Mouse (Mus musculus): ENCODE measurements at regions not wholly inside any gene's neighbourhood (a gene's known extent, or its start where the extent isn't known, plus 50 kb on each side); places are given as distances from the start of the nearest gene placed in this dataset.

DNA sequence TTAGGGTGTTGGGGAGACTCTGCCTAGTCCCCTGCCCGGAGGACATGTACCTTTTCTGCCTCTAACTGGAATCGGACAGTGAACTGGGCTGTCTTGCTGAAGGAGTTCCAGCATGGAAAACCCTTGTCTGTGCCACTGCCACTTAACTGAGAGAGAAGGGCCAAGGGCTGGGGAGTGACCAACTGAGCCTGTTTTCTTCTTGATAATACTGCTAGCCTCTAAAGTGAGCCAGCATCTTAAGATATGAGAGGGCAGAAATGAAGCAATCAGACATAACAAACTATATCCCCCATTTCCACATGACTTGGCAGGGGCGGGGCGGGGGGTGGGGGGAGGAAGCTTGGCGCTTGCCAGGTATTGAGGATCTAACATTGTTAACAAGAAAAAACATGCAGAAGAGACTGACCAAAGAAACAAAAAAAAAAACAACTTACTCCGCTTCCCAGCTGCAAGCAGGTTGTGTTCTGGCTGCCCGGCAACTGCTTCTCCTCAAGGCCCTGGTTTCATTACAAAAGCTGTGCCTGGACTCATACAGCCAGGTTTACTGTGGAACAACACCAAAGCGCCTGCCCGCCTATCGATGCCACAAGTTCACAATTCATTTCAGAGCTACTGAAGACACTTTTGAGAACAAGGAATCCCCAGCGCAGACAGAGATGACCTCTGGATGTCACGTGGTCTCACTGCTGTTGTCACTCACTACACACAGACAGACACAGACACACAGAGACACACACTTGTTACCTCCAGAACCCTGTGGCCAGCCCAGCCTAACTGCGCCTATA, 153.6 kb upstream of the Klf14 start:
- no peak for DNase-seq (ENCODE audit: low spot score)
- whole genome bisulfite sequencing = 84% methylated on average over 13 of the region's 13 CpGs
- no peak overlapping the region for H3K4me3 ChIP-seq (replicated peaks; ENCODE audit: low read length)
- H3K4me1 ChIP-seq (ENCODE audit: control insufficient read depth, insufficient read depth, low read length) = no peaks in the 10 kb centered on the region; the same call in 1 of the 2 replicates
- no peak for TF ChIP-seq POLR2A (IDR thresholded peaks at IDR 0.05; ENCODE audit: borderline replicate concordance, extremely low read depth, insufficient read depth, insufficient read length)
- H3K9ac ChIP-seq (ENCODE audit: low read depth, low read length, severe bottlenecking) = no peak overlapping the region
- no peak overlapping the region for H3K4me2 ChIP-seq (replicated peaks; ENCODE audit: low read depth, low read length, severe bottlenecking)
- H3K27ac ChIP-seq (replicated peaks; ENCODE audit: low read depth, low read length) = no peak overlapping the region
- no peak for ATAC-seq (ENCODE audit: low FRiP score, low read depth)
- peaks cover 8% of the 10 kb centered on the region; the same call in 1 of the 2 replicates for H3K9me3 ChIP-seq (ENCODE audit: control insufficient read depth, low read length)
- H3K36me3 ChIP-seq (ENCODE audit: control insufficient read depth, insufficient read depth, low read length) = no peaks in the 10 kb centered on the region
- no peaks in the 10 kb centered on the region for H3K27me3 ChIP-seq (ENCODE audit: control insufficient read depth, insufficient read depth, low read length)

DNA sequence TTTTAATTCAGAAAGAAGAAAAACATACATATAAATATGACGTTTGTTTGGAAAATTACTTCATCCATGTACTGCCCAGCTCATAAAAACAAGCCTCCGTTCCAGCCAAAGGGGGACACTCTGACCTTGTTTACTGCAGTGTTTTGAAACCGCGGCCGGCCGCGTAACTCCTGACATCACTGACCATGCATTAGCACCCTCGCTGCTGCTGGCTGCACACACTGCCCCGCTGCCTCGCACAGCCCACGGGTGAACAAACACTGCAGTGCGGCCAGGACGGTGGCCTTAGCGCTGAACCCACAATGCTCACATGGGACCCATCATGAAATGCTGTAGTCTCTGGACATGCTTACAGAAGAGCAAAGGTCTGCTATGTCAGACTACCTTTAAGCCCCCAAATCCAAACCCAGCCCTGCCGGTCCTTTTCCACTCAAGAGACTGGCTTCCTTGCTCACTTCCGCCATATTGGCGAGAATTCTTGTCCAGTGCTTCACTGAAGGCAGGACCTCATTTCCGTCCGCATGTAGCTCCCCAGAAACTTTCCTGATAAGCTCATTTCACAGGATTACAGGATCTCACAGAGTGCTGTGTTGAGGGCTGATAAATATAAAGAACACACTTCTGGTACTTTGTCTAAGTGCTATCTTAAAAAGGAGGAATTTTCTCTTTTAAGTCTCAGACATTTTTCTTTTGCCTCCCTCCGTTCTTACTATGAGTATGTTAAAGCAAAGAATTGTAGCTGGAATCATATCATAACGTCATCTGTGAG, 154.9 kb upstream of the Klf14 start:
- Histone ChIP-seq H3K9ac (ENCODE audit: low read depth, low read length, severe bottlenecking) (no peak overlapping the region), H3K4me1 (ENCODE audit: control insufficient read depth, insufficient read depth, low read length) (no peaks in the 10 kb centered on the region; the same call in 1 of the 2 replicates), H3K9me3 (ENCODE audit: control insufficient read depth, low read length) (peaks cover 8% of the 10 kb centered on the region; the same call in 1 of the 2 replicates), H3K36me3 (ENCODE audit: control insufficient read depth, insufficient read depth, low read length) (no peaks in the 10 kb centered on the region), H3K4me3 (replicated peaks; ENCODE audit: low read length) (no peak overlapping the region), H3K27me3 (ENCODE audit: control insufficient read depth, insufficient read depth, low read length) (no peaks in the 10 kb centered on the region), H3K4me2 (replicated peaks; ENCODE audit: low read depth, low read length, severe bottlenecking) (no peak overlapping the region), H3K27ac (replicated peaks; ENCODE audit: low read depth, low read length) (no peak overlapping the region)
- DNase-seq (ENCODE audit: low spot score) (no peak), ATAC-seq (ENCODE audit: low FRiP score, low read depth) (no peak)
- no peak for TF ChIP-seq POLR2A (IDR thresholded peaks at IDR 0.05; ENCODE audit: borderline replicate concordance, extremely low read depth, insufficient read depth, insufficient read length)
- WGBS = 87% methylated on average over 21 of the region's 21 CpGs

DNA sequence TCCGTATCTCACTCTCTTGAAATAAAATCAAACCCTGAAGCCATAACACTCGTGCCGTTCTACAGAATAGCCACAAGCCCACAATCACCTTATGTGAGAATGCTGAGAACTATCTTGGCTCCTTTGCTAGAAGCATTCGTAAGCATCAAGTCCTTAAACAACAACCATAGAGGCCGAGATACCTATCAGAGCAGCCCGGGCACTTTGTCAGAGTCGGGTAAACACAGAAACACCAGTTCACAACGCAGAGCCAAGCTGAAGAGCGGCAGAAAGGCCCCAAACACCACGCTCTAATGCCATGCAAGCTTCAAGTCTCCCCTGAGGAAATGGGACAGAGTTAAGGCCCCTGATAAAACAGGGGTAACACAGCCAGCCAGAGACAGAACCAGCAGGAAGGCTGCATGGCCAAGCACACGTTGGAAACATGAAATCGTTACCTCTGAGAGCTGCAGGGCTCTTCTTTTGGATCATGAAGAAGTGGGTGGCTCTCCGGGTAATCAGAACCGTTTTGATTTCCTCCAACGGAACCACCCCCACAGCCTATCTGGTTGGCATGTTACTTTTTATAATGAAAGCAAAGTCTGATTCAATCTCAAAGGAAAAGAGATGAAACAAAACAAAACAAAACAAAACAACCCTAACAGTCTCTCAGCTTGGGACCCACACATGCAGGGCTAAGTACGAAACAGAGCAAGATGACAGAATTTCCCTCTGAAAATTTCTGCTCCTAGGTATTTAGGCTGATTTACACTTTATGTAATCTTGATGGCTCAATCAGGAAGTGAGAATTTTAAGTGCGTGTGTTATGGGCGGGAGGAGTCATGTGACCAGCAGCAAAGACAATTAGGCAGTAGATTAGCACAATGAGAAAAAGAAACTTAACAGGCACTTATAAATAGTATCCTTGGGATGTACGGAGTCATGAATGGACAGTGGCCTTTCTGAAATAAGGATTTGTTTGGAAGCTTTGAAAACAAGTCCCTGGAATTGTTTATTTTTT, 155.8 kb upstream of the Klf14 start:
- TF ChIP-seq POLR2A (IDR thresholded peaks at IDR 0.05; ENCODE audit: borderline replicate concordance, extremely low read depth, insufficient read depth, insufficient read length) = no peak
- no peak overlapping the region for H3K4me2 ChIP-seq (replicated peaks; ENCODE audit: low read depth, low read length, severe bottlenecking)

DNA sequence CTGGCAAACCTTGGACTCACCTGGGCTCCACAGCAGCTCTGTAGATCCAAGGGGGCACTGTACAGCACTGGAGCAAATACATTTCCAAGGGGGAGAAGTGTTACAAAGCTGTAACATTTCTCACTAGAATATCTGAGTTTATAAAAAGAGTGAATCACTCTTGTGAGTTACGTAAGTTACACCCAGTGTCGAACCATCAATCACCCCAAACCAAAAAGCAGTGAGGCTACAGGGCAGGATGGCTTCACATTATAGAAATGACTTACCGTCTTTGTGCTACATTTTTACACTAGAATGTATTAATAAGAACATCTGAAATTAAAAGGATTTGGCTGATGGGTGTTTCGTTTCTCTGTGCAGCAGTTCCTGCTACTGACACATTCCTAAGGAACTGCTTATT, 156.7 kb upstream of the Klf14 start:
- Histone ChIP-seq H3K27ac (replicated peaks; ENCODE audit: low read depth, low read length) (no peak overlapping the region), H3K4me1 (ENCODE audit: control insufficient read depth, insufficient read depth, low read length) (no peaks in the 10 kb centered on the region; the same call in 1 of the 2 replicates), H3K4me2 (replicated peaks; ENCODE audit: low read depth, low read length, severe bottlenecking) (no peak overlapping the region), H3K9ac (ENCODE audit: low read depth, low read length, severe bottlenecking) (no peak overlapping the region), H3K9me3 (ENCODE audit: control insufficient read depth, low read length) (no peaks in the 10 kb centered on the region), H3K27me3 (ENCODE audit: control insufficient read depth, insufficient read depth, low read length) (no peaks in the 10 kb centered on the region), H3K36me3 (ENCODE audit: control insufficient read depth, insufficient read depth, low read length) (no peaks in the 10 kb centered on the region), H3K4me3 (replicated peaks; ENCODE audit: low read length) (no peak overlapping the region)
- 77% methylated on average over 4 of the region's 4 CpGs for WGBS
- DNase-seq (ENCODE audit: low spot score) (no peak), ATAC-seq (ENCODE audit: low FRiP score, low read depth) (no peak)
- no peak for TF ChIP-seq POLR2A (IDR thresholded peaks at IDR 0.05; ENCODE audit: borderline replicate concordance, extremely low read depth, insufficient read depth, insufficient read length)

More for the DNA sequence above, 155.8 kb upstream of the Klf14 start:
- Histone ChIP-seq H3K4me1 (ENCODE audit: control insufficient read depth, insufficient read depth, low read length) (no peaks in the 10 kb centered on the region; the same call in 1 of the 2 replicates), H3K9ac (ENCODE audit: low read depth, low read length, severe bottlenecking) (no peak overlapping the region), H3K27me3 (ENCODE audit: control insufficient read depth, insufficient read depth, low read length) (no peaks in the 10 kb centered on the region), H3K9me3 (ENCODE audit: control insufficient read depth, low read length) (no peaks in the 10 kb centered on the region), H3K27ac (replicated peaks; ENCODE audit: low read depth, low read length) (no peak overlapping the region), H3K36me3 (ENCODE audit: control insufficient read depth, insufficient read depth, low read length) (no peaks in the 10 kb centered on the region), H3K4me3 (replicated peaks; ENCODE audit: low read length) (no peak overlapping the region)
- ATAC-seq (ENCODE audit: low FRiP score, low read depth) = no peak
- no peak for DNase-seq (ENCODE audit: low spot score)
- WGBS = 62% methylated on average over 19 of the region's 19 CpGs

Measured in limb, embryonic 14.5 days (tissue).